Mouse (Mus musculus) liver, postnatal 0 days (tissue): ENCODE measurements at regions not wholly inside any gene's neighbourhood (a gene's known extent, or its start where the extent isn't known, plus 50 kb on each side); places are given as distances from the start of the nearest gene placed in this dataset.

Experiments
- CTCF ChIP-seq: sonication (generic); IDR thresholded peaks from 2 replicates; pipeline ENCODE4 v1.5.1; 2016; ENCODE audit warnings: antibody characterized with exemption, low read depth
- EP300 ChIP-seq: IDR thresholded peaks from 2 replicates; pipeline ENCODE4 v1.6.1; 2016; ENCODE audit warnings: antibody characterized with exemption, low read depth, mild to moderate bottlenecking

DNA sequence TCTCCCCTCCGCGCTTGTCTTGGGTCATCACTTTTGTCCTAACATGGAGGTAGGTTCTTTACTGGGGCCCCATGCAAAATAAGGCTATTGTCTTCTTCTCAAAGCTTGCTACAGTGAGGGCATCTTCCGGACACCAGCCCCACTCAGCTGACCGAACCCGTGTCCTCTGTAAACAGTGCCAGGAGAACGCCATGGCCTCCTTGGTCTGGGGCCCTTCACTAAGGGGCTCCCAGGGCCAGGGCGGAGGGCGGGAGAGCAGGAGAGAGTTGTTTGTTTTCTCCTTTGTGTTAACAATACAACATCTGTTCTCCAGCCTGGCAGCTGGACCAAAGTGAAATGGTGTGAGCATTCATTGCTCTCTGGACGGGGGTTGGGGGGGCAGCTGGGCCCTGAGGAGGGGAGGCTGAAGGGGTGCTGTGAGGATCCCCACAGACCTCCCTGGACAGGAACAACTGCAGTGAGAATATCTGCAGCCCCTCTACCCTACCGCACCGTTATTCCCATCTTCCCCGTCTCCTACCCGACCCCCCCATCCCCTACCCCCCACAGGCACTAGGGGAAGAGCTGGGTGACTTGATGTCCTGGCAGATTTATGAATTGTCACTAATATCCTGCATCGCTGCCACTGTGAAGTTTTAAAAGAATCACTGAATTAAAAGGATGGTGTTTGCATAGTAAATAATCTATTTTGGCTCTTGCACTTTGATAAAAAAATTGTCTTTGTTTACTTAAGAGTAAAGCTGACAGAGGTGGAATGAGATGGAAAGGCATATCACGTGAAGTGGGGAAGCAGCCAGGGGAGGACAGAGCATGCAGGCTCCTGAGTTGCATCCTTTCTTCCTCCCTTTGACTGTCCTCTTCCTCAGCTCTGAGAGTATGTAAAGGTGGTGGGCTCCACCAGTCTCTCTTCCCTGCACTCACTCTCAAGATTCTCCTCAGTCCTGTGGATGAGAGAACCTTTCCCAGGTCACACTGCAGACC, 97.5 kb upstream of the Teddm2 start:
- TF ChIP-seq CTCF (no peak), EP300 (no peak)
